Mouse (Mus musculus): ENCODE measurements at regions not wholly inside any gene's neighbourhood (a gene's known extent, or its start where the extent isn't known, plus 50 kb on each side); places are given as distances from the start of the nearest gene placed in this dataset.

- no peaks in the 10 kb centered on the region for H3K4me1 ChIP-seq (ENCODE audit: control insufficient read depth, insufficient read depth, low read length)
- no peak overlapping the region for H3K4me2 ChIP-seq (ENCODE audit: low read depth, low read length)
- H3K4me3 ChIP-seq (ENCODE audit: low read depth, low read length): no peak overlapping the region
- no peaks in the 10 kb centered on the region for H3K9me3 ChIP-seq (replicated peaks; ENCODE audit: control insufficient read depth, low read length)
- WGBS: 73% methylated on average over 7 of the region's 7 CpGs
- no peak overlapping the region for H3K27ac ChIP-seq (replicated peaks; ENCODE audit: low read depth, low read length)
- ATAC-seq (replicated peaks; ENCODE audit: insufficient number of reproducible peaks, low FRiP score, low TSS enrichment, low read depth) (no peak), DNase-seq (ENCODE audit: low spot score) (no peak)
- H3K27me3 ChIP-seq (ENCODE audit: control insufficient read depth, insufficient read depth, low read length): no peaks in the 10 kb centered on the region
- no peak overlapping the region for H3K9ac ChIP-seq (replicated peaks; ENCODE audit: low read length)
- no peaks in the 10 kb centered on the region for H3K36me3 ChIP-seq (replicated peaks; ENCODE audit: control insufficient read depth, insufficient read depth, low read depth, low read length)
These were observed 57.0 kb upstream of the Cd2ap start for GRCm38 (mm10) chr17:42933335-42934004.

DNA sequence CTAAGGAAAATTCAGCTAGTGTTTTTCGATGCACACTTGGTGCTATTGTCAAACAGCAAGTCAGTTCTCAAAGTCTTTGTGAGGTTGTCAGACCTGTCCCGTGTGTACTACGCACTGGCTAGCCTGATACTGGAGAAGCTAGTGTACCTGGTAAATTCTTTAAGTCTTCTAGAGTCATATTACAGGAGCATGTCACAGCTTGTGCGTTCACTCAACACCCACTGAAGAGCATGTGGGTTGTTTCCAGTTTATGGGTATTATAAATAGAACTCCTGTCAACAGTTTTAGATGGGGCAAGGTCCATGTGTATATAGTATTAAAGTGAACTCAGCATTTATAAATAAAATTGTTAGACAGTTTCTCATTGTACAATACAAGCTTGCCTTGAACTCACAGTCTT, 50.9 kb upstream of the Cd2ap start:
- Histone ChIP-seq H3K9ac (replicated peaks; ENCODE audit: low read length) (no peak overlapping the region), H3K36me3 (replicated peaks; ENCODE audit: control insufficient read depth, insufficient read depth, low read depth, low read length) (no peaks in the 10 kb centered on the region), H3K4me2 (ENCODE audit: low read depth, low read length) (no peak overlapping the region), H3K27ac (replicated peaks; ENCODE audit: low read depth, low read length) (no peak overlapping the region), H3K4me1 (ENCODE audit: control insufficient read depth, insufficient read depth, low read length) (no peaks in the 10 kb centered on the region), H3K9me3 (replicated peaks; ENCODE audit: control insufficient read depth, low read length) (no peaks in the 10 kb centered on the region), H3K27me3 (ENCODE audit: control insufficient read depth, insufficient read depth, low read length) (no peaks in the 10 kb centered on the region), H3K4me3 (ENCODE audit: low read depth, low read length) (no peak overlapping the region)
- ATAC-seq (replicated peaks; ENCODE audit: insufficient number of reproducible peaks, low FRiP score, low TSS enrichment, low read depth): no peak
- WGBS: 81% methylated on average over 4 of the region's 4 CpGs
- DNase-seq (ENCODE audit: low spot score): peak; percentile 5

Data from embryonic facial prominence, embryonic 11.5 days (tissue).